Mouse (Mus musculus): ENCODE data around the gene Ranbp10. TPM values are rescaled to one million over a fixed set of nuclear protein-coding genes. Genes with fewer than 3 reads are reported as not detected.

Ranbp10 gene
- 10.7 and 11.7 TPM in 2 replicates for polyA plus RNA-seq (2015; fragmentation: Nextera tagmentation; extraction: Ambion mirVana)

GRCm38 (mm10) chr8:105826861-105827848 lies at the start of gene Ranbp10, which contains the start of gene Tsnaxip1:
Gene Ranbp10, minus strand, starts transcription at chr8:105827350.
Gene Tsnaxip1, plus strand, starts transcription at chr8:105827731.
- Histone ChIP-seq H3K9ac (peak within 1 kb of the TSS; percentile 95), H3K27ac (replicated peaks) (peak within 1 kb of the TSS; percentile 88), H3K4me3 (peak within 1 kb of the TSS; percentile 99), H3K27me3 (no peaks in the 10 kb centered on the region), H3K9me3 (no peaks in the 10 kb centered on the region), H3K36me3 (peaks cover 20% of the 10 kb centered on the region), H3K4me1 (replicated peaks) (peaks cover 29% of the 10 kb centered on the region), H3K4me2 (peak within 1 kb of the TSS; percentile 94)
- peak; percentile 99 for ATAC-seq (ENCODE audit: low FRiP score, low read depth)
- under 1% methylated on average over 46 of the region's 52 CpGs for WGBS

GRCm38 (mm10) chr8:105874301-105874700 lies 47.2 kb upstream of the Ranbp10 start:
- no peaks in the 10 kb centered on the region for H3K9me3 ChIP-seq
- H3K4me1 ChIP-seq (replicated peaks) = no peaks in the 10 kb centered on the region
- H3K9ac ChIP-seq = no peak overlapping the region
- no peaks in the 10 kb centered on the region for H3K27me3 ChIP-seq
- H3K4me3 ChIP-seq = no peak overlapping the region
- no peak overlapping the region for H3K4me2 ChIP-seq
- no peak overlapping the region for H3K27ac ChIP-seq (replicated peaks)
- no peak for ATAC-seq (ENCODE audit: low FRiP score, low read depth)
- 93% methylated on average over 6 of the region's 6 CpGs for WGBS
- peaks cover 54% of the 10 kb centered on the region for H3K36me3 ChIP-seq

- Histone ChIP-seq H3K9ac (no peak overlapping the region), H3K9me3 (no peaks in the 10 kb centered on the region), H3K4me1 (replicated peaks) (peaks cover 19% of the 10 kb centered on the region), H3K4me2 (no peak overlapping the region), H3K36me3 (peaks cover 29% of the 10 kb centered on the region), H3K27ac (replicated peaks) (no peak overlapping the region), H3K4me3 (no peak overlapping the region), H3K27me3 (no peaks in the 10 kb centered on the region)
- ATAC-seq (ENCODE audit: low FRiP score, low read depth) = no peak
- WGBS = 88% methylated on average over 6 of the region's 6 CpGs
These were observed 39.3 kb upstream of the Ranbp10 start for GRCm38 (mm10) chr8:105866364-105867029.

GRCm38 (mm10) chr8:105861951-105862350 lies 34.8 kb upstream of the Ranbp10 start:
- Histone ChIP-seq H3K4me1 (replicated peaks) (peaks cover 52% of the 10 kb centered on the region), H3K36me3 (peaks cover 8% of the 10 kb centered on the region; the same call in 1 of the 2 replicates), H3K27me3 (no peaks in the 10 kb centered on the region), H3K9ac (peak overlapping the region; percentile 89), H3K4me2 (peak overlapping the region; percentile 79), H3K9me3 (no peaks in the 10 kb centered on the region), H3K4me3 (peak overlapping the region; percentile 82), H3K27ac (replicated peaks) (no peak overlapping the region)
- no peak for ATAC-seq (ENCODE audit: low FRiP score, low read depth)
- WGBS = 0% methylated on average over 1 of the region's 1 CpGs

GRCm38 (mm10) chr8:105860143-105860981 lies 33.2 kb upstream of the Ranbp10 start, which contains the start of gene Nutf2:
Gene Nutf2, plus strand, starts transcription at chr8:105860580.
- Histone ChIP-seq H3K4me1 (replicated peaks) (peaks cover 67% of the 10 kb centered on the region), H3K36me3 (no peaks in the 10 kb centered on the region), H3K9ac (peak within 1 kb of the TSS; percentile 89), H3K27me3 (no peaks in the 10 kb centered on the region), H3K4me3 (peak within 1 kb of the TSS; percentile 82), H3K9me3 (no peaks in the 10 kb centered on the region), H3K27ac (replicated peaks) (peak within 1 kb of the TSS; percentile 93), H3K4me2 (peak within 1 kb of the TSS; percentile 79)
- WGBS = under 1% methylated on average over 59 of the region's 59 CpGs
- peak; percentile 97 for ATAC-seq (ENCODE audit: low FRiP score, low read depth)

- no peak for ATAC-seq (ENCODE audit: low FRiP score, low read depth)
- Histone ChIP-seq H3K4me1 (replicated peaks) (peaks cover 68% of the 10 kb centered on the region), H3K36me3 (no peaks in the 10 kb centered on the region), H3K4me2 (no peak overlapping the region), H3K4me3 (no peak overlapping the region), H3K27me3 (no peaks in the 10 kb centered on the region), H3K9me3 (no peaks in the 10 kb centered on the region), H3K9ac (no peak overlapping the region), H3K27ac (replicated peaks) (no peak overlapping the region)
- WGBS = 78% methylated on average over 5 of the region's 5 CpGs
These were observed 32.2 kb upstream of the Ranbp10 start for GRCm38 (mm10) chr8:105859314-105859713.

- H3K9me3 ChIP-seq = no peaks in the 10 kb centered on the region
- no peak overlapping the region for H3K27ac ChIP-seq (replicated peaks)
- no peak for ATAC-seq (ENCODE audit: low FRiP score, low read depth)
- H3K27me3 ChIP-seq = no peaks in the 10 kb centered on the region
- no peak overlapping the region for H3K9ac ChIP-seq
- H3K4me3 ChIP-seq = no peak overlapping the region
- 83% methylated on average over 5 of the region's 5 CpGs for WGBS
- H3K4me2 ChIP-seq = peak overlapping the region; percentile 16; the same call in 1 of the 2 replicates
- no peaks in the 10 kb centered on the region for H3K36me3 ChIP-seq
- peaks cover 67% of the 10 kb centered on the region for H3K4me1 ChIP-seq (replicated peaks)
These were observed 31.3 kb upstream of the Ranbp10 start for GRCm38 (mm10) chr8:105858495-105858894.

GRCm38 (mm10) chr8:105856168-105856835 lies 29.2 kb upstream of the Ranbp10 start:
- Histone ChIP-seq H3K4me1 (replicated peaks) (peaks cover 56% of the 10 kb centered on the region), H3K4me2 (peak overlapping the region; percentile 98)

GRCm38 (mm10) chr8:105855248-105856167 lies 28.4 kb upstream of the Ranbp10 start:
- Histone ChIP-seq H3K36me3 (no peaks in the 10 kb centered on the region), H3K9ac (peak overlapping the region; percentile 68), H3K4me1 (replicated peaks) (peaks cover 60% of the 10 kb centered on the region), H3K4me3 (peak overlapping the region; percentile 57), H3K9me3 (no peaks in the 10 kb centered on the region), H3K27me3 (no peaks in the 10 kb centered on the region), H3K4me2 (peak overlapping the region; percentile 98), H3K27ac (replicated peaks) (peak overlapping the region; percentile 89)
- WGBS = under 1% methylated on average over 71 of the region's 71 CpGs
- ATAC-seq (ENCODE audit: low FRiP score, low read depth) = peak; percentile 16

More at GRCm38 (mm10) chr8:105856168-105856835, 29.2 kb upstream of the Ranbp10 start:
- Histone ChIP-seq H3K9ac (peak overlapping the region; percentile 68), H3K27me3 (no peaks in the 10 kb centered on the region), H3K9me3 (no peaks in the 10 kb centered on the region), H3K27ac (replicated peaks) (peak overlapping the region; percentile 89), H3K36me3 (no peaks in the 10 kb centered on the region), H3K4me3 (peak overlapping the region; percentile 57)
- 24% methylated on average over 15 of the region's 15 CpGs for WGBS
- ATAC-seq (ENCODE audit: low FRiP score, low read depth) = no peak

- peak within 1 kb of the TSS; percentile 98 for H3K4me2 ChIP-seq
- H3K27me3 ChIP-seq = no peaks in the 10 kb centered on the region
- peak; percentile 90 for ATAC-seq (ENCODE audit: low FRiP score, low read depth)
- H3K9ac ChIP-seq = peak within 1 kb of the TSS; percentile 68
- H3K4me1 ChIP-seq (replicated peaks) = peaks cover 60% of the 10 kb centered on the region
- peak within 1 kb of the TSS; percentile 57 for H3K4me3 ChIP-seq
- 0% methylated on average over 43 of the region's 43 CpGs for WGBS
- H3K36me3 ChIP-seq = no peaks in the 10 kb centered on the region
- peak within 1 kb of the TSS; percentile 89 for H3K27ac ChIP-seq (replicated peaks)
- no peaks in the 10 kb centered on the region for H3K9me3 ChIP-seq
These were observed 27.6 kb upstream of the Ranbp10 start, which contains the start of gene Thap11 for GRCm38 (mm10) chr8:105854715-105855216. Gene Thap11, plus strand, starts transcription at chr8:105855132.
